Comparison of ENCODE assay signal across 8 mouse cellular contexts in genomic region chr15:102108651-102109525, GRCm38 (mm10). TPM values are rescaled to one million over a fixed set of nuclear protein-coding genes. Genes with fewer than 3 reads are reported as not detected.
A peak's percentile ranks its signal among the peaks of the same experiment; 100 is the strongest.
DNase-seq lines count a peak whose midpoint lies in the region; ATAC-seq and TF ChIP-seq lines count a peak whose summit lies in the region.

No protein-coding gene starts in this region.

- H3K79me2 ChIP-seq in myocyte (ENCODE audit: control insufficient read depth, insufficient read depth), result peaks cover 35% of the 10 kb centered on the region

- ATAC-seq in limb, embryonic 12.5 days (ENCODE audit: insufficient number of reproducible peaks, insufficient read depth, low FRiP score, low TSS enrichment, low read depth), result no peak

- no peak overlapping the region for H3K4me3 ChIP-seq in limb, embryonic 12.5 days (replicated peaks)
- no peak overlapping the region for H3K4me3 ChIP-seq in myocyte

- H3K9me3 ChIP-seq in limb, embryonic 12.5 days, result no peaks in the 10 kb centered on the region

- peaks cover 22% of the 10 kb centered on the region for H3K27me3 ChIP-seq in limb, embryonic 12.5 days
- H3K27me3 ChIP-seq in myocyte (ENCODE audit: control insufficient read depth, insufficient read depth, insufficient read length), result no peaks in the 10 kb centered on the region

- H3ac ChIP-seq in myocyte (ENCODE audit: control insufficient read depth, insufficient read length), result no peak overlapping the region

- peaks cover 53% of the 10 kb centered on the region for H3K4me1 ChIP-seq in limb, embryonic 12.5 days (replicated peaks)

- peak; percentile 87 for DNase-seq in 416B (ENCODE audit: low read depth)
- DNase-seq in NIH3T3 (ENCODE audit: low read depth), result peak; percentile 87
- peak; percentile 88 to 91 for DNase-seq in cerebellum, postnatal 25 days
- DNase-seq in gastrocnemius, postnatal 10 days, result peak; percentile 84
- DNase-seq in kidney, adult 18-20 months, result peak; percentile 82
- DNase-seq in testis, postnatal 10 days (ENCODE audit: low spot score), result peak; percentile 86

- 0 out of 2 replicates have a peak overlapping the region, but pooled peaks have one; percentile 7 for H3K4me2 ChIP-seq in limb, embryonic 12.5 days
- H3K4me2 ChIP-seq in myocyte (ENCODE audit: low read depth), result peak overlapping the region; percentile 3

- no peak for TF ChIP-seq POLR2A in myocyte (IDR thresholded peaks at IDR 0.05; ENCODE audit: insufficient read length, low read depth)

- no peak overlapping the region; the same call in 1 of the 2 replicates for H3K9ac ChIP-seq in limb, embryonic 12.5 days (replicated peaks)

- peaks cover 56% of the 10 kb centered on the region for H3K36me3 ChIP-seq in limb, embryonic 12.5 days
- H3K36me3 ChIP-seq in myocyte (ENCODE audit: control insufficient read depth, insufficient read depth), result peaks cover 67% of the 10 kb centered on the region

- 57% methylated on average over 18 of the region's 18 CpGs for WGBS in limb, embryonic 12.5 days

- no peak overlapping the region for H3K27ac ChIP-seq in limb, embryonic 12.5 days

TF ChIP-seq in myocyte, 11 proteins besides CTCF, POLR2A, EP300 and RAD21:
- TF ChIP-seq POLR2AphosphoS2 (IDR thresholded peaks at IDR 0.05; ENCODE audit: insufficient read length, low read depth) (peak; percentile 55), TCF3 (IDR thresholded peaks at IDR 0.05; ENCODE audit: insufficient read length, low read depth) (no peak)

RNA-seq across cellular contexts. Expression of gene Tns2, which starts 8.7 kb away (rescaled TPM):
- total RNA-seq in gastrocnemius, postnatal 10 days (2021), result 10 to 100 TPM; 38.8 to 41.9 TPM
- polyA plus RNA-seq in limb, embryonic 12.5 days (2016; fragmentation: Nextera tagmentation; extraction: Ambion mirVana), result 16.6 and 22.6 TPM in 2 replicates
- polyA plus RNA-seq in myocyte (2012; fragmentation: generic; extraction: Trizol), result 128 TPM

RNA-seq across cellular contexts. Expression of gene Spryd3, which starts 27.1 kb away (rescaled TPM):
- 10 to 100 TPM; 14.2 to 14.8 TPM for total RNA-seq in gastrocnemius, postnatal 10 days (2021)
- polyA plus RNA-seq in limb, embryonic 12.5 days (2016; fragmentation: Nextera tagmentation; extraction: Ambion mirVana), result 12.9 and 16.8 TPM in 2 replicates
- polyA plus RNA-seq in myocyte (2012; fragmentation: generic; extraction: Trizol), result 51.0 TPM

RNA-seq across cellular contexts. Expression of gene Igfbp6, which starts 35.3 kb away (rescaled TPM):
- 10 to 100 TPM; 66.0 to 77.5 TPM for total RNA-seq in gastrocnemius, postnatal 10 days (2021)
- 0.96 and 1.2 TPM in 2 replicates for polyA plus RNA-seq in limb, embryonic 12.5 days (2016; fragmentation: Nextera tagmentation; extraction: Ambion mirVana)
- 182 TPM for polyA plus RNA-seq in myocyte (2012; fragmentation: generic; extraction: Trizol)

RNA-seq across cellular contexts. Expression of gene Eif4b, which starts 35.3 kb away (rescaled TPM):
- total RNA-seq in gastrocnemius, postnatal 10 days (2021), result 100 to 1,000 TPM; 151 to 152 TPM
- polyA plus RNA-seq in limb, embryonic 12.5 days (2016; fragmentation: Nextera tagmentation; extraction: Ambion mirVana), result 121 and 124 TPM in 2 replicates
- 266 TPM for polyA plus RNA-seq in myocyte (2012; fragmentation: generic; extraction: Trizol)

RNA-seq across cellular contexts. Expression of gene Soat2, which starts 41.4 kb away (rescaled TPM):
- under 1 TPM; 0.14 to 0.27 TPM for total RNA-seq in gastrocnemius, postnatal 10 days (2021)
- 0.15 TPM in 1 of 2 replicates, not detected in the other for polyA plus RNA-seq in limb, embryonic 12.5 days (2016; fragmentation: Nextera tagmentation; extraction: Ambion mirVana)
- 0.43 TPM for polyA plus RNA-seq in myocyte (2012; fragmentation: generic; extraction: Trizol)

Comparison
In these comparisons a context has a peak if more than half of its experiments do, and no peak if none do; other contexts are left out.
1. RNA of gene Igfbp6, which starts 35.3 kb away (polyA plus RNA-seq): 182 TPM in myocyte (single experiment); 0.96 to 1.2 TPM in limb, embryonic 12.5 days; every median in the first group is over 10 times any median in the second.
2. Peak in every context shown above with its lines, with median percentiles within 50 percentile points of each other: DNase-seq.